Mouse (Mus musculus): ENCODE measurements around the gene Clic6. TPM values are rescaled to one million over a fixed set of nuclear protein-coding genes. Genes with fewer than 3 reads are reported as not detected.
A peak's percentile ranks its signal among the peaks of the same experiment; 100 is the strongest.

Clic6 gene
- polyA plus RNA-seq, 1 experiment = 2.1 TPM

GRCm38 (mm10) chr16:92548651-92549050, 63.1 kb downstream of the Clic6 start:
- WGBS = 74% methylated on average over 9 of the region's 9 CpGs
- Histone ChIP-seq H3K27me3 (ENCODE audit: control insufficient read depth, insufficient read depth, low read length) (no peaks in the 10 kb centered on the region), H3K36me3 (ENCODE audit: control insufficient read depth, insufficient read depth, low read length) (no peaks in the 10 kb centered on the region), H3K4me3 (ENCODE audit: low read depth, low read length) (no peak overlapping the region), H3K27ac (ENCODE audit: insufficient read depth, low read depth, low read length) (no peak overlapping the region), H3K4me1 (ENCODE audit: control insufficient read depth, insufficient read depth, insufficient read length, low read length) (no peaks in the 10 kb centered on the region)
- TF ChIP-seq POLR2A (IDR thresholded peaks at IDR 0.05; ENCODE audit: low read depth, low read length) = no peak
- no peak for TF ChIP-seq CTCF (IDR thresholded peaks at IDR 0.05; ENCODE audit: extremely low read depth, insufficient read length, insufficient replicate concordance, low read depth, low read length)

GRCm38 (mm10) chr16:92551266-92552105, 66.0 kb downstream of the Clic6 start:
- WGBS = 36% methylated on average over 13 of the region's 13 CpGs
- no peaks in the 10 kb centered on the region for H3K36me3 ChIP-seq (ENCODE audit: control insufficient read depth, insufficient read depth, low read length)
- no peaks in the 10 kb centered on the region for H3K4me1 ChIP-seq (ENCODE audit: control insufficient read depth, insufficient read depth, insufficient read length, low read length)
- TF ChIP-seq CTCF (IDR thresholded peaks at IDR 0.05; ENCODE audit: extremely low read depth, insufficient read length, insufficient replicate concordance, low read depth, low read length) (no peak), POLR2A (IDR thresholded peaks at IDR 0.05; ENCODE audit: low read depth, low read length) (no peak)
- H3K27me3 ChIP-seq (ENCODE audit: control insufficient read depth, insufficient read depth, low read length) = no peaks in the 10 kb centered on the region
- no peak overlapping the region for H3K4me3 ChIP-seq (ENCODE audit: low read depth, low read length)
- no peak overlapping the region for H3K27ac ChIP-seq (ENCODE audit: insufficient read depth, low read depth, low read length)

GRCm38 (mm10) chr16:92552106-92552382, 66.5 kb downstream of the Clic6 start:
- WGBS = 52% methylated on average over 9 of the region's 9 CpGs
- Histone ChIP-seq H3K4me3 (ENCODE audit: low read depth, low read length) (no peak overlapping the region), H3K36me3 (ENCODE audit: control insufficient read depth, insufficient read depth, low read length) (no peaks in the 10 kb centered on the region), H3K27ac (ENCODE audit: insufficient read depth, low read depth, low read length) (no peak overlapping the region), H3K4me1 (ENCODE audit: control insufficient read depth, insufficient read depth, insufficient read length, low read length) (no peaks in the 10 kb centered on the region), H3K27me3 (ENCODE audit: control insufficient read depth, insufficient read depth, low read length) (no peaks in the 10 kb centered on the region)
- TF ChIP-seq POLR2A (IDR thresholded peaks at IDR 0.05; ENCODE audit: low read depth, low read length) = no peak
- no peak for TF ChIP-seq CTCF (IDR thresholded peaks at IDR 0.05; ENCODE audit: extremely low read depth, insufficient read length, insufficient replicate concordance, low read depth, low read length)

GRCm38 (mm10) chr16:92552858-92553257, 67.3 kb downstream of the Clic6 start:
- Histone ChIP-seq H3K27me3 (ENCODE audit: control insufficient read depth, insufficient read depth, low read length) (no peaks in the 10 kb centered on the region), H3K4me1 (ENCODE audit: control insufficient read depth, insufficient read depth, insufficient read length, low read length) (no peaks in the 10 kb centered on the region), H3K36me3 (ENCODE audit: control insufficient read depth, insufficient read depth, low read length) (no peaks in the 10 kb centered on the region), H3K27ac (ENCODE audit: insufficient read depth, low read depth, low read length) (no peak overlapping the region), H3K4me3 (ENCODE audit: low read depth, low read length) (no peak overlapping the region)
- 39% methylated on average over 11 of the region's 11 CpGs for WGBS
- no peak for TF ChIP-seq CTCF (IDR thresholded peaks at IDR 0.05; ENCODE audit: extremely low read depth, insufficient read length, insufficient replicate concordance, low read depth, low read length)
- TF ChIP-seq POLR2A (IDR thresholded peaks at IDR 0.05; ENCODE audit: low read depth, low read length) = no peak

- WGBS = 63% methylated on average over 1 of the region's 1 CpGs
- TF ChIP-seq POLR2A (IDR thresholded peaks at IDR 0.05; ENCODE audit: low read depth, low read length) (no peak), CTCF (IDR thresholded peaks at IDR 0.05; ENCODE audit: extremely low read depth, insufficient read length, insufficient replicate concordance, low read depth, low read length) (no peak)
Measured at GRCm38 (mm10) chr16:92555051-92555450, 69.5 kb downstream of the Clic6 start.

GRCm38 (mm10) chr16:92565291-92565690, 79.8 kb downstream of the Clic6 start:
- no peak overlapping the region for H3K4me3 ChIP-seq (ENCODE audit: low read depth, low read length)
- no peak overlapping the region for H3K27ac ChIP-seq (ENCODE audit: insufficient read depth, low read depth, low read length)
- no peaks in the 10 kb centered on the region for H3K36me3 ChIP-seq (ENCODE audit: control insufficient read depth, insufficient read depth, low read length)
- TF ChIP-seq CTCF (IDR thresholded peaks at IDR 0.05; ENCODE audit: extremely low read depth, insufficient read length, insufficient replicate concordance, low read depth, low read length) (no peak), POLR2A (IDR thresholded peaks at IDR 0.05; ENCODE audit: low read depth, low read length) (no peak)
- 35% methylated on average over 11 of the region's 11 CpGs for WGBS
- no peaks in the 10 kb centered on the region for H3K27me3 ChIP-seq (ENCODE audit: control insufficient read depth, insufficient read depth, low read length)
- no peaks in the 10 kb centered on the region for H3K4me1 ChIP-seq (ENCODE audit: control insufficient read depth, insufficient read depth, insufficient read length, low read length)

More at GRCm38 (mm10) chr16:92555051-92555450, 69.5 kb downstream of the Clic6 start:
- no peak overlapping the region for H3K27ac ChIP-seq (ENCODE audit: insufficient read depth, low read depth, low read length)
- H3K36me3 ChIP-seq (ENCODE audit: control insufficient read depth, insufficient read depth, low read length) = no peaks in the 10 kb centered on the region
- H3K4me1 ChIP-seq (ENCODE audit: control insufficient read depth, insufficient read depth, insufficient read length, low read length) = no peaks in the 10 kb centered on the region
- H3K4me3 ChIP-seq (ENCODE audit: low read depth, low read length) = no peak overlapping the region
- no peaks in the 10 kb centered on the region for H3K27me3 ChIP-seq (ENCODE audit: control insufficient read depth, insufficient read depth, low read length)

- Histone ChIP-seq H3K27ac (ENCODE audit: insufficient read depth, low read depth, low read length) (no peak overlapping the region), H3K4me3 (ENCODE audit: low read depth, low read length) (no peak overlapping the region), H3K4me1 (ENCODE audit: control insufficient read depth, insufficient read depth, insufficient read length, low read length) (no peaks in the 10 kb centered on the region), H3K27me3 (ENCODE audit: control insufficient read depth, insufficient read depth, low read length) (no peaks in the 10 kb centered on the region), H3K36me3 (ENCODE audit: control insufficient read depth, insufficient read depth, low read length) (no peaks in the 10 kb centered on the region)
- WGBS = 2% methylated on average over 6 of the region's 6 CpGs
- TF ChIP-seq POLR2A (IDR thresholded peaks at IDR 0.05; ENCODE audit: low read depth, low read length) (no peak), CTCF (IDR thresholded peaks at IDR 0.05; ENCODE audit: extremely low read depth, insufficient read length, insufficient replicate concordance, low read depth, low read length) (peak; percentile 94; the same call in 1 of the 2 replicates)
Measured at GRCm38 (mm10) chr16:92565708-92566107, 80.2 kb downstream of the Clic6 start.
